Mouse (Mus musculus): ENCODE results near the gene Gm9747. TPM values are rescaled to one million over a fixed set of nuclear protein-coding genes. Genes with fewer than 3 reads are reported as not detected.

Gm9747 gene
- polyA plus RNA-seq, 2 experiments: 0.15 to 44.9 TPM

- no peak for TF ChIP-seq POLR2A (IDR thresholded peaks at IDR 0.05; ENCODE audit: borderline replicate concordance, extremely low read depth, insufficient read depth, insufficient read length)
- no peak for DNase-seq (ENCODE audit: low spot score)
- no peak overlapping the region for H3K4me3 ChIP-seq (replicated peaks; ENCODE audit: low read length)
- peaks cover 8% of the 10 kb centered on the region; the same call in 1 of the 2 replicates for H3K4me1 ChIP-seq (ENCODE audit: control insufficient read depth, insufficient read depth, low read length)
- H3K4me2 ChIP-seq (replicated peaks; ENCODE audit: low read depth, low read length, severe bottlenecking): no peak overlapping the region
- no peak overlapping the region for H3K9ac ChIP-seq (ENCODE audit: low read depth, low read length, severe bottlenecking)
- no peaks in the 10 kb centered on the region for H3K9me3 ChIP-seq (ENCODE audit: control insufficient read depth, low read length)
- no peaks in the 10 kb centered on the region for H3K36me3 ChIP-seq (ENCODE audit: control insufficient read depth, insufficient read depth, low read length)
- no peaks in the 10 kb centered on the region for H3K27me3 ChIP-seq (ENCODE audit: control insufficient read depth, insufficient read depth, low read length)
- no peak for ATAC-seq (ENCODE audit: low FRiP score, low read depth)
- 74% methylated on average over 5 of the region's 5 CpGs for WGBS
- H3K27ac ChIP-seq (replicated peaks; ENCODE audit: low read depth, low read length): no peak overlapping the region
Measured at GRCm38 (mm10) chr1:82223042-82223795, 9.7 kb upstream of the Gm9747 start.

GRCm38 (mm10) chr1:82228841-82229240, 4.1 kb upstream of the Gm9747 start:
- Histone ChIP-seq H3K4me3 (replicated peaks; ENCODE audit: low read length) (no peak overlapping the region), H3K4me1 (ENCODE audit: control insufficient read depth, insufficient read depth, low read length) (no peaks in the 10 kb centered on the region), H3K27me3 (ENCODE audit: control insufficient read depth, insufficient read depth, low read length) (no peaks in the 10 kb centered on the region), H3K27ac (replicated peaks; ENCODE audit: low read depth, low read length) (no peak overlapping the region), H3K9ac (ENCODE audit: low read depth, low read length, severe bottlenecking) (no peak overlapping the region), H3K36me3 (ENCODE audit: control insufficient read depth, insufficient read depth, low read length) (0 out of 2 replicates have a peak, but pooled peaks cover under 1% of the 10 kb centered on the region), H3K9me3 (ENCODE audit: control insufficient read depth, low read length) (no peaks in the 10 kb centered on the region), H3K4me2 (replicated peaks; ENCODE audit: low read depth, low read length, severe bottlenecking) (no peak overlapping the region)
- TF ChIP-seq POLR2A (IDR thresholded peaks at IDR 0.05; ENCODE audit: borderline replicate concordance, extremely low read depth, insufficient read depth, insufficient read length): no peak
- no peak for ATAC-seq (ENCODE audit: low FRiP score, low read depth)
- no peak for DNase-seq (ENCODE audit: low spot score)

- DNase-seq (ENCODE audit: low spot score): no peak
- Histone ChIP-seq H3K36me3 (ENCODE audit: control insufficient read depth, insufficient read depth, low read length) (peaks cover 24% of the 10 kb centered on the region), H3K27me3 (ENCODE audit: control insufficient read depth, insufficient read depth, low read length) (no peaks in the 10 kb centered on the region), H3K9ac (ENCODE audit: low read depth, low read length, severe bottlenecking) (no peak overlapping the region), H3K4me1 (ENCODE audit: control insufficient read depth, insufficient read depth, low read length) (no peaks in the 10 kb centered on the region), H3K27ac (replicated peaks; ENCODE audit: low read depth, low read length) (no peak overlapping the region), H3K4me2 (replicated peaks; ENCODE audit: low read depth, low read length, severe bottlenecking) (no peak overlapping the region), H3K9me3 (ENCODE audit: control insufficient read depth, low read length) (no peaks in the 10 kb centered on the region), H3K4me3 (replicated peaks; ENCODE audit: low read length) (no peak overlapping the region)
- WGBS: 90% methylated on average over 3 of the region's 3 CpGs
- TF ChIP-seq POLR2A (IDR thresholded peaks at IDR 0.05; ENCODE audit: borderline replicate concordance, extremely low read depth, insufficient read depth, insufficient read length): no peak
- no peak for ATAC-seq (ENCODE audit: low FRiP score, low read depth)
Measured at GRCm38 (mm10) chr1:82234616-82235015, 1.7 kb downstream of the Gm9747 start.

- WGBS: 83% methylated on average over 3 of the region's 3 CpGs
- no peaks in the 10 kb centered on the region for H3K9me3 ChIP-seq (ENCODE audit: control insufficient read depth, low read length)
- no peak overlapping the region for H3K27ac ChIP-seq (replicated peaks; ENCODE audit: low read depth, low read length)
- H3K4me2 ChIP-seq (replicated peaks; ENCODE audit: low read depth, low read length, severe bottlenecking): no peak overlapping the region
- TF ChIP-seq POLR2A (IDR thresholded peaks at IDR 0.05; ENCODE audit: borderline replicate concordance, extremely low read depth, insufficient read depth, insufficient read length): no peak
- ATAC-seq (ENCODE audit: low FRiP score, low read depth) (no peak), DNase-seq (ENCODE audit: low spot score) (no peak)
- H3K4me1 ChIP-seq (ENCODE audit: control insufficient read depth, insufficient read depth, low read length): no peaks in the 10 kb centered on the region
- no peak overlapping the region for H3K9ac ChIP-seq (ENCODE audit: low read depth, low read length, severe bottlenecking)
- no peaks in the 10 kb centered on the region for H3K27me3 ChIP-seq (ENCODE audit: control insufficient read depth, insufficient read depth, low read length)
- no peak overlapping the region for H3K4me3 ChIP-seq (replicated peaks; ENCODE audit: low read length)
- peaks cover 24% of the 10 kb centered on the region for H3K36me3 ChIP-seq (ENCODE audit: control insufficient read depth, insufficient read depth, low read length)
Measured at GRCm38 (mm10) chr1:82235455-82236104, 2.7 kb downstream of the Gm9747 start.

- no peaks in the 10 kb centered on the region for H3K27me3 ChIP-seq (ENCODE audit: control insufficient read depth, insufficient read depth, low read length)
- no peak overlapping the region for H3K27ac ChIP-seq (replicated peaks; ENCODE audit: low read depth, low read length)
- H3K4me1 ChIP-seq (ENCODE audit: control insufficient read depth, insufficient read depth, low read length): no peaks in the 10 kb centered on the region
- DNase-seq (ENCODE audit: low spot score): no peak
- H3K9ac ChIP-seq (ENCODE audit: low read depth, low read length, severe bottlenecking): no peak overlapping the region
- no peak for ATAC-seq (ENCODE audit: low FRiP score, low read depth)
- WGBS: 65% methylated on average over 4 of the region's 4 CpGs
- no peak for TF ChIP-seq POLR2A (IDR thresholded peaks at IDR 0.05; ENCODE audit: borderline replicate concordance, extremely low read depth, insufficient read depth, insufficient read length)
- H3K4me2 ChIP-seq (replicated peaks; ENCODE audit: low read depth, low read length, severe bottlenecking): no peak overlapping the region
- no peaks in the 10 kb centered on the region for H3K9me3 ChIP-seq (ENCODE audit: control insufficient read depth, low read length)
- H3K36me3 ChIP-seq (ENCODE audit: control insufficient read depth, insufficient read depth, low read length): peaks cover 24% of the 10 kb centered on the region
- H3K4me3 ChIP-seq (replicated peaks; ENCODE audit: low read length): no peak overlapping the region
Measured at GRCm38 (mm10) chr1:82238245-82238644, 5.3 kb downstream of the Gm9747 start.
